Mouse (Mus musculus): ENCODE results near the gene Dab1.

DNA sequence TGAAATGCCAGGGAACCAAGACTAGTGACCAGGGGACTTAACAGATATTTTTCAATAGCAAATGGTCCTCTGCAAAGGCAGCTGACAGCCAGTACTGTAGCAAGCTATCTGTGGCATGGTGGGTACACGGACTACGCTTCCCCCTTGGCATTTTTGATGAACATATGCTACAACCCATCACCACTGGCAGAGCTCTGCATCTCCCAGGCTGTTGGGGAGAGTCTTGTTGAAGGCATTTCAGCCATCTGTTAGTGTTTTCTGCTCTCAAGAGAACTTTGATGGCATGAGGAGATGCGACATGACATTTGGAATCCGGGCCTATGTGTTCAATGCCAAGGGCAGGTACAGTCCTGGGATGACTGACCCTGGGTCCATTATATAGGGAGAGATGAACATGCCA lies 443.2 kb downstream of the Dab1 start:
- TF ChIP-seq CTCF (IDR thresholded peaks at IDR 0.05; ENCODE audit: insufficient read depth, low read depth, low read length): no peak
- no peak for TF ChIP-seq POLR2A (IDR thresholded peaks at IDR 0.05; ENCODE audit: insufficient read depth, low read depth, low read length)

Measured in olfactory bulb, adult 2 months (tissue).